Mouse (Mus musculus) left cerebral cortex, adult 2 months (tissue): ENCODE measurements around the gene Gtf2e1. TPM values are rescaled to one million over a fixed set of nuclear protein-coding genes. Genes with fewer than 3 reads are reported as not detected.
A peak's percentile ranks its signal among the peaks of the same experiment; 100 is the strongest.

Source experiments
- DNase-seq, 2 experiments: peaks; one replicate each; pipeline ENCODE4 v3.0.0; 2021 to 2022; ENCODE audit warnings: low spot score in 2 of 2, mixed read lengths in 1 of 2; ENCODE audit errors: extremely low spot score in 1 of 2
- H3K27ac ChIP-seq: fragments of 200-600 bp; 2 replicates; pipeline ENCODE4 v1.8.1; 2022
- H3K4me3 ChIP-seq: fragments of 200-600 bp; 2 replicates; pipeline ENCODE4 v1.8.1; 2022
- CTCF ChIP-seq: fragments of 200-600 bp; IDR thresholded peaks from 2 replicates; pipeline ENCODE4 v1.8.1; 2022; ENCODE audit warnings: antibody characterized with exemption, mild to moderate bottlenecking, moderate library complexity
- intact Hi-C: fragments of 180-260 bp; cut with DNase I; formaldehyde crosslinking; loops from one replicate; pipeline ENCODE4 v1.15.1; 2025
- total RNA-seq, 2 experiments: library from RNA; stranded (reverse); gene quantifications; 2 replicates each; pipeline ENCODE4 v1.2.3; 2021

The Gtf2e1 gene
- total RNA-seq, 2 experiments from 2014 or later, result 13.7 to 15.4 TPM

DNA sequence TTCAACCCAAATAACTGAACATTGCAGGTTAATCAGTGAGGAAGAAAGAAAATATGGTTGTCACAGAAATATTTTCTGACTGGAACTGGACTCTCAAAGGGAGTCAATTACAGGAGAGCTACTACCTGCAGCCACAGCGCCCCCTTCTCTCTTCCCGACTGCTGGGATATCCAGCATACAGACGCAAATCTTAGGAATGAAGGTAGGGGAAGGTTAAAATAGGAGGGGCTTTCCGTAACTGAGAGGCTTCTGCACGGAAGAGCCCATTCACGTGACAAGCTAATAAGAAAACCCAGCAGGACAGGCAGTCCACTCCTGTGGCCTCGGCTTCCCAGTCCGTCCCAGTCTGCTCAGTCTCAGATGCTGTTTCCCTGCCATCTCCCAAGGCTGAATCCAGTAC, 24.9 kb downstream of the Gtf2e1 start:
- no peak overlapping the region for H3K27ac ChIP-seq

DNA sequence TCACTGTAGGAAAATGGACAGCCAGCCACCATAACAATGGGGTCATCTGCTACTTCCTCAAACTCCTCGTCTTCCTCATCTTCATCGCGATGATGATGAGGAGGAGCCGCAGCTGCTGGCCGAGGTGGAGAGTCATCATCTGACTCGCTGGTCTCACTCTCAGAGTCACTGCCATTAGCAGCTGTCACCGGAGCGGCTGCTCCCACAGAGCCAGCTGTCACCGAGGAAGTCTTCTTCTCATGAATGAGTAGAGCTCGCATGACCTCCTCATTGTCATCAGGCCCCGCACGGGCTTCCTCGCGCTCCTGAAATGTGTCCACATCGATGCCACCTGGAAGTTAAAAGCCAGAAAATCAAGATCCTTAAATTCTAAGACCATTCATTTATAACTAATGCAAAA, 28.1 kb downstream of the Gtf2e1 start:
- no peak for TF ChIP-seq CTCF
- intact Hi-C loops, result no loop called here
- H3K27ac ChIP-seq, result no peak overlapping the region
- H3K4me3 ChIP-seq, result no peak overlapping the region
- no peak for DNase-seq

More for the DNA sequence above, 24.9 kb downstream of the Gtf2e1 start:
- no peak for TF ChIP-seq CTCF
- intact Hi-C loops, result no loop called here
- no peak overlapping the region for H3K4me3 ChIP-seq
- no peak for DNase-seq

DNA sequence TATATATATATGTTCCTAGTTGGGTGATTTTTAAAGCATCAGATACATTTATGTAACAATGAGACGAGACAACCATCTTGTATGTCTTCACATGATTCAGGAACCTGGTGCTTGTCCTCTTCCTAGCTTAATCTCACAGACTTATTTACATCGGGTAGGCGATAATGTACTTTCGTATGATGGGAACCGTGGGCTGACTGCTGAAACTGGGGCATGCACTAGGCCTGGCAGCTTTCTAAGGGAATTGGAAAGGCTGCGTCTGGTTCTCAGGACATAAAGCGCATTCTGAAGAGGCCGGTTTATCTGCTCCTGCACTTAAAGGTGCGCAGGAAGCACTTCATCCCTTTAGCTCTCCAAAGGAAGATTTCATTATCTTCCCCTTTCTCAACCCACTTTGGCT, 32.8 kb downstream of the Gtf2e1 start:
- H3K4me3 ChIP-seq, result no peak overlapping the region
- H3K27ac ChIP-seq, result peak overlapping the region; percentile 69
- intact Hi-C loops, result loop anchor here (5.0 kb wide), 1 partner anchor 124 kb away; the partner anchor contains the start of gene Stxbp5l
- no peak for DNase-seq
- no peak for TF ChIP-seq CTCF

DNA sequence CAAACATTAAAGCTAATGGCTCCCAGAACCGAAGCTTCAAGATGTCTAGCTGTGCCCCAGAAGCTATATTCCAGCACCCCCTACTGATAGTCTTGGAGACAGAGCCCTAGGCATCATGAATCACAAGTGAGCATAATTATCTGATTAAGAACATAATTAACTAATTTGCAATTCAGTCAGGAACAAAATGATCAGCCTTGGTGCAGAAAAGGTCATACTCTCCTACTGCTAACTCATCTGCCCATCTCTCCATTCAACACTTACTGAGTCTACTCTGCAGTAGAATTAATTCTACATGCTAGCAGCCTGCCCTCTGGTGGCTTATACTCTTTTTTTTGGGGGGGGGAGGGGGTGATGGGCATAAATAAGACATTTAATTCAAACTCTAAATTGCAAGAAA, 35.1 kb downstream of the Gtf2e1 start:
- no peak for DNase-seq
- intact Hi-C loops, result loop anchor here (5.0 kb wide), 1 partner anchor 397 kb away; no protein-coding TSS in a partner anchor
- no peak overlapping the region for H3K4me3 ChIP-seq
- peak; percentile 31 for TF ChIP-seq CTCF
- no peak overlapping the region for H3K27ac ChIP-seq

DNA sequence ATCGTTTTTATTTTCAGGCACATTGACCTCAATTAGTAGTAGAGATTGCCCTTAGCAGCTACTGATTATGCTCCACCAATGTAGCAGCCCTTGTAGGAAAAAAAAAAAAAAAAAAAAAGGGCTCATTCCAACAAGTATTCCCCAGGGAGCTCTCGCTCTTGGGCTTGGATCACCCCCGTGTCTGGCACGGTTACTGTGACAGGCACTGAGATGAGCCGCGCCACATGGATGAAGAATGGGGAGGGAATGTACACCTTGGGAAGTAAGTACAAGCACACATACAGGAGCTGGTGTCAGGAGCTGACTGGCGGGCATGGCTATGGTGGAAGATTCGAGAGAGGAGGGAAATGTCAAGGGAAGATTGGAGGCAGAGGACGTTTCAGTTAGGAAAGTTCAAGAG, 41.0 kb downstream of the Gtf2e1 start:
- DNase-seq, result no peak
- intact Hi-C loops, result no loop called here
- TF ChIP-seq CTCF, result no peak
- no peak overlapping the region for H3K4me3 ChIP-seq
- H3K27ac ChIP-seq, result no peak overlapping the region

DNA sequence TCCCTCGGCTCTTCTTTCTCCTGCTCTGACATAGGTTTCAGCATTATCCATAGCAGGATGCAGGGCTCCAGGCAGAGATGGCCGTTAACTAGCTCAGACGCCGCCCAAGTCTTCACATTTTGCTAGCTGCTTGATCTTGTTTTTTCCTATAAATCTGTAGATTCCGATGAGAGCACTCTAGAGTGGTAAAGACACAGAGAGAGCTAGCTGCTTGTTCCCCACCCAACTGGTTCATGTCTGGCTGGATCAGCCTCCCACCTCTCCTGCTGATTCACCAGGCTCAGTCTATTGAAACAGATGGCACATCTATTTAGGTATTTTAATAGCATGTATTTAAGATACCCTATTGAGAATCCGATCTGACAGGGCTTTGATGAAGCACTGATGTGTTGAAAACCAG, 44.6 kb downstream of the Gtf2e1 start:
- no peak for TF ChIP-seq CTCF
- intact Hi-C loops, result no loop called here
- Histone ChIP-seq H3K4me3 (no peak overlapping the region), H3K27ac (peak overlapping the region; percentile 72)
- peak in 1 of 2 experiments; percentile 33 for DNase-seq

DNA sequence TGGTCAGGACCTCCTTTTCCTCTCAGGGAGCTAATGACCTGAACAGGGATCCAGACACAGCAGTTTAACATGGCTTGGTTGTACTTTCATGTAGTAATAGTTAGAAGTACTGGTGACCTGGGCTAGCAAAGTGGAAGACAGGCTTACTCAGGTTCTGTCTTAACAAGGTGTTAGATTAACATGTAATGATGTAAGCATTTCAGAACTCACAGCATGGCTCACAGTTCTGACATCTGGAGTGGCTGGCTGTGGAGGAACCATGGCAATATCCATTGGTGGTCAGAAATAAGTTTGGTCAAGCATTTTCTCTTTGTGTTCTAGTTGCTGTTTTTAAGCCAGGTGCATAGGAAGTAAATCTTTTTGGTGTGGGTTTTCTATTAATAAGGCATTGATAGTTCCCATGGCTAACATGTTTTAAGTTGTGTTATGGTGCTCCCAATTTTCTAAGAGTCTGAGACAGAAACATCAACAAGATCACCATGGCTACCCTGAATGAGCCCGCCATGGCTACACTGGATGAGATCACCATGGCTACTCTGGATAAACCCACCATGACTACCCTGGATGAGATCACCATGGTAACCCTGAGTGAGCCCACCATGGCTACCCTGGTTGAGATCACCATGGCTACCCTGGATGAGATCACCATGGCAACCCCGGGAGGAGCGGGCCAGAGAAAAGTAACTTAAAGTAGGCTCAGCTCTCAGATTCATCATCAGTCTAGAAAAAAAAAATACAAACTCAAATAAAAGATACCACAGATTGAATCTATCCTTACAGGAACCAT, 52.6 kb downstream of the Gtf2e1 start:
- H3K27ac ChIP-seq, result no peak overlapping the region
- TF ChIP-seq CTCF, result no peak
- intact Hi-C loops, result no loop called here
- no peak for DNase-seq
- no peak overlapping the region for H3K4me3 ChIP-seq

DNA sequence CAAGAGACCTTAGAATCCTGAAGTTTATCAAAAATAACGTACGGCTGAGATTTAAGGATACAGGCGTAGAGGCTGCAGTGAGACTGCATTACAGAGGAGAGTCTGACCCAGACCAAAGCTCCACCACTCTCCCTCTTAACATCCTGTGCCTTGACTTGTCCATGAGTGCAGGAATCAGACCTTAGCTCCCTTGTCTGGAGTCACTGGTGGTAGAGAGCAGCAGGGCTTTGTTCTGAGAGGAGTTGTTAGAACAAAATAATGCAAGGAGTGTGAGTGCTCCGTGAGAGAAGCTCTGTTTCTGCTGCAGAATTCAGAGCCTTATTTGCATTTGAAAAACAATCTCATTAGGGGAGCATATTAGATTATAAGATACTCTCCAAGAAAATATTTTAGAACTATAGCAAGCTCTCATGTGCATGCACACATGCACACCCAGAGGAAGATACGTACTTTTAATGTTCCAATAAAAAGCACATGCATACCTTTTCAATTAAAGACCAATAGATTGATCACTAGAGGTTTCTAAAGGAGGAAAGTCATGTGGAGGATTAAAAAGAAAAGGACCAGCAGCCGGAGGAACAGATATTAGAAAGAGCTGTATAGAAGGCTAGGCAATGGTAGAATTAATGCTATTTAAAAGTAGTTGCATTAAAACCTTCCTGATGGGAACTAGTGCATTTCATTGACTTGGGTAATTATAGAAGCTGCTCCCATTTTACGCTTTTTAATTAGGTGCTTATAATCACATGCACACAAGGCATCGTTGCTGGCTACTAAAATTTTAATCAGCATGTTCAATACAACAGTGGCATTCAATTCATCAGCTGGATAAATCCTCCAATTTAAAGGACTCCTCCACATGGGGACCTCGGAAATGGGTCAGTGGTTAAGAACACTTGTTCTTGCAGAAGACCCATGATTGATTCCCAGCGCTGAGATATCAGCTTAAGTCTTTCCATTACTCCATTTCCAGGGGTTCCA, 61.0 kb downstream of the Gtf2e1 start:
- intact Hi-C loops, result no loop called here
- Histone ChIP-seq H3K4me3 (no peak overlapping the region), H3K27ac (no peak overlapping the region)
- TF ChIP-seq CTCF, result no peak
- DNase-seq, result no peak

DNA sequence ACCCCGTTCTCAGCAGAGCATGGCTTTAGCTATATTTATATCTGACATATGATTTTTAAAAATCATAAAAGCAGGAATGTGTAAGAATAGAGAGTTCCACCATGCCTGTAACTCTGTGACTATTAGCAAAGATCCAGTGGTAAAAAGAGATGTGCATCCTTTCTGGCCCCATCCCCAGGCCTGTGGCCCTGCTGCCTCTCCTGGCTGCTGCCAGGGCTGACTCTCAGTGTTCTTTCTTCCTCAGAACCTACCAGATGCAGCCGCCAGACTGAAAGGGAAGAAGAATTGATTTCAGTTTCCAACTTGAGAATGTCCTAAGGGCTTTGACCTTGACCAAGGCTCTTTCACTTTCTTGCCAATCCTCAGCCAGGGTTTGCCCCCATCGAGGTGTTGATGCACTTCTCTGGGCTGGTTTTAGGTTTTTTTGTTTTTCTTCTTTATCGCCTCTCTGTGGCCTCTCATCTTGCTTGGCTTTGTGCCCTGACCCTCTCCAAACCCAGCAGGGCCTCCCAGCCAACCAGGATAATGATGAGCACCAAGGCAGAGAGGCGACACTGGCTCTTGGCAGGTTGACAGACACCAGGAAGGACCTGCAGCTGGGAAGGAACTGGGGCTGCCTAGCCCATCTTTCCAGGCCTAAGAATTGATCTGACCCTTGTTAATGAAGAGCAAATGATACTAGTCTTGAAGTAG, 66.8 kb downstream of the Gtf2e1 start:
- TF ChIP-seq CTCF, result no peak
- DNase-seq, result no peak
- no peak overlapping the region for H3K4me3 ChIP-seq
- intact Hi-C loops, result no loop called here
- H3K27ac ChIP-seq, result no peak overlapping the region

DNA sequence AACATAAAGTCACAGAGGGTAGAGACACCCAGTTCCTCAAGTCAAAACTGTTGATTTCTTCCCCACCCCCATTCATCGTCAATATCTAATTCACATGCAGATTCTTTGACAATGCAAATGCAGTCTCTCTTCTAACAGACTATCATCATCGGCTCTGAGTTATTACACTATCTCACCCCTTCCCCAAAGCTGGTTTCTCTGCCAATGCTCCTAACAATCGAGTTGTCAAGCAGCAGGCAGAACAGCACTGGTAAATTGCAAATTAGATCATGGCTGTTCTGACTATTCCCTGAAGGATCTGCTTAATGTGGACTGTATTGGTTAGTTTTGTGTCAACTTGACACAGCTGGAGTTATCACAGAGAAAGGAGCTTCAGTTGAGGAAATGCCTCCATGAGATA, 70.0 kb downstream of the Gtf2e1 start:
- DNase-seq, result no peak
- TF ChIP-seq CTCF, result no peak
- H3K27ac ChIP-seq, result no peak overlapping the region
- intact Hi-C loops, result no loop called here
- no peak overlapping the region for H3K4me3 ChIP-seq

DNA sequence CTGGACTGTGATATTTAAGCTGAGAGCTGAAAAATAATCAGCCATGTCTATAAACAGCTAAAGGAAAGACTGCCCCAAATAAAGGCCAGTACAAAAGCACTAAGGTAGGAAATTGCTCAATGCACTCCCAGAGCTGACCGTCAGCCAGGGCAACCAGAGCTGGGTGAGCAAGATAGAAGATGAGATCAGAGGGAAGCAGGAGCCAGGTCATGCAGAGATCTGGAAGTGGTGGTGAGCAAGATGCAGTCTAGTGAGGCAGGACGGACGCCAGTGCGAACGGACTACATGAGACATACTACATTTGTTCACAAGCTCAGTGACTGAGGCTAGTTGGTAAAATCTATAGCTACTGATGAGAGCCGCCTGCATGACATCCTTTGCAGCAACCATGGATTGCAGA, 75.6 kb downstream of the Gtf2e1 start:
- DNase-seq, result no peak
- Histone ChIP-seq H3K4me3 (no peak overlapping the region), H3K27ac (no peak overlapping the region)
- intact Hi-C loops, result no loop called here
- no peak for TF ChIP-seq CTCF
